Mouse (Mus musculus) neural tube, embryonic 13.5 days (tissue): Measurements from ENCODE around the gene Notum. TPM values are rescaled to one million over a fixed set of nuclear protein-coding genes. Genes with fewer than 3 reads are reported as not detected.

Experiments
- ATAC-seq: fragments of 200-750 bp; cut with Nextera tagmentation; 2 replicates; pipeline ENCODE4 v1.8.0; 2017; ENCODE audit warnings: low read depth, mild to moderate bottlenecking, moderate TSS enrichment, moderate library complexity
- H3K27ac ChIP-seq: fragments of 300-500 bp; sonication (generic); replicated peaks from 2 replicates; pipeline ENCODE4 v1.5.1; 2015; ENCODE audit warnings: moderate library complexity, mild to moderate bottlenecking, inconsistent platforms
- H3K27me3 ChIP-seq: fragments of 300-500 bp; sonication (generic); 2 replicates; pipeline ENCODE4 v1.6.1; 2015; ENCODE audit warnings: mild to moderate bottlenecking, inconsistent platforms
- H3K36me3 ChIP-seq: fragments of 300-500 bp; sonication (generic); 2 replicates; pipeline ENCODE4 v1.6.1; 2015; ENCODE audit warnings: mild to moderate bottlenecking, inconsistent platforms
- H3K4me1 ChIP-seq: fragments of 300-500 bp; sonication (generic); replicated peaks from 2 replicates; pipeline ENCODE4 v1.6.1; 2015; ENCODE audit warnings: inconsistent platforms
- H3K4me2 ChIP-seq: fragments of 300-500 bp; sonication (generic); 2 replicates; pipeline ENCODE4 v1.6.1; 2015; ENCODE audit warnings: inconsistent platforms, mild to moderate bottlenecking, moderate library complexity
- H3K4me3 ChIP-seq: fragments of 300-500 bp; sonication (generic); 2 replicates; pipeline ENCODE4 v1.5.1; 2015; ENCODE audit warnings: mild to moderate bottlenecking, inconsistent platforms
- H3K9ac ChIP-seq: fragments of 300-500 bp; sonication (generic); 2 replicates; pipeline ENCODE4 v1.6.1; 2015; ENCODE audit warnings: moderate library complexity, mild to moderate bottlenecking, inconsistent platforms
- H3K9me3 ChIP-seq: fragments of 300-500 bp; sonication (generic); 2 replicates; pipeline ENCODE4 v1.6.1; 2016; ENCODE audit warnings: inconsistent platforms
- WGBS: fragments of 180-500 bp; shearing (Covaris S2); methylation state at CpG from one replicate; pipeline ENCODE4 v1.1.7; 2015; 5-methylcytosine and 5-hydroxymethylcytosine counted together
- polyA plus RNA-seq: library from polyadenylated mRNA; unstranded; fragments of >200 nt; fragmentation: Nextera tagmentation; extraction: Ambion mirVana; gene quantifications from 2 replicates; pipeline ENCODE4 v1.2.1, GENCODE M21; 2015

Notum gene
- polyA plus RNA-seq, 1 experiment from 2014 or later, result 2.7 TPM

DNA sequence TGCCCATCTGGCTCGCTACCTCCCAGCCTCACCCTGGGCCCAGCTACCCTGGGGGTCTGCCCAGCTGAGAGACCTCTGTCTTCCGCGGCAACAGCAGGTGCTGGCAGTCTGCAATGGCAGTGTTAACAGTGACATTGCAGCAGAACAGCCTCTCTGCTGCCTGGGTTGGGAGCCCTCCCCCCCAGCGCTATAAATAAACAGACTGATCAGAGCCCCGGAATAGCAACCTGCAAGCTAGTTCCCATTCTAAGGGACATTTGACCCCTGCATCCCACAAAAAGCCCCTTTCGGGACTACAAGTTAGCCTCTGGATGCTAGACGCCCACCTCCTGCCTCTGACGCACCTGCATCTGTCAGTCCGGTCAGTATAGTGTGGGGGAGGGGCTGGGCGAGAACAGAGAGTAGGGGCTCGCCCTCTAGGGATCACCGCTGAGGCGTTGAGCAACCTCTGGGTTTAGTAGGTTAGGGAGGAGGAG lies 12.9 kb downstream of the Notum start, which contains the start of gene Myadml2:
Gene Myadml2, minus strand, starts transcription at position 158 of the 476 bp plus-strand sequence.
- peak within 1 kb of the TSS; percentile 22 for H3K4me3 ChIP-seq
- WGBS, result 5% methylated on average over 13 of the region's 13 CpGs
- H3K4me2 ChIP-seq, result peak within 1 kb of the TSS; percentile 53
- no peaks in the 10 kb centered on the region for H3K36me3 ChIP-seq
- ATAC-seq, result no peak
- peaks cover 17% of the 10 kb centered on the region for H3K4me1 ChIP-seq
- H3K27me3 ChIP-seq, result no peaks in the 10 kb centered on the region
- peak within 1 kb of the TSS; percentile 65 for H3K9ac ChIP-seq
- no peaks in the 10 kb centered on the region for H3K9me3 ChIP-seq
- no peak within 1 kb of the TSS for H3K27ac ChIP-seq

DNA sequence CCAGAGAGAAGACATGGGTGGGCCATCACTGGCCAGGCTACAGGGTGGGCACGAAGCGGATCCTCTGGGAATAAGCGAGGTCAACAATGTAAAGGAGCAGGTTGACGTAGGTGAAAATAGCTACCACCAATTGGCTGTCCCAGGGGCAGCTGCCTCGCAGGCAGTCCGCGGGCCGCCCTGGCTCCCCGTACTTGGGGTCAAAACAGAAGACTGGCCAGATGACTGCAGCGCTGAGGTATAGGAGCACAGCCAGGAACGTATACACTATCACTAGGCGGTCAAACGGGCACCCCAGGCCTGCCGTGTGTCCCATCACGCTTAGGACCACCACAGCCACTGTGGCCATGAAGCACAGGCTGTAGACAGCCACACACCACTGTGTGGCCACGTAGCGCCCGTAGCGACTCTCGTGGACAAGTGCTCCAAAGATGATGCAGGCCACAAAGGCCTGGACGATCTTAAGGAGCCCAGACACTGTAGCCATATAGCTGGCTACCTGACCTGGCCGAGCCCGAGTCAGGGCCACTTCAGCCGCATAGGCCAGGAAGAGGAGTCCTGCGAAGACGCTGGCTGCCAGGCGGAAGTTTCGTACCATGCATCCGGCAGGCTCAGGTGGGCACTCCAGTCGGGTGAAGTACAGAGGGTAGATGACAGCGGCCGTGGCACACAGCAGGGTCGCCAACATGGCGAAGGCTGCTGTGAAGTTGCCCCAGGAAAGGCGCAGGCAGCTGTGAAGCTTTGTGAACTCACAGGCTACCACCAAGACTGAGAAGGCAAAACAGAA lies 13.7 kb downstream of the Notum start:
- Histone ChIP-seq H3K9me3 (no peaks in the 10 kb centered on the region), H3K27ac (no peak overlapping the region), H3K4me1 (peaks cover 25% of the 10 kb centered on the region), H3K4me3 (no peak overlapping the region), H3K36me3 (no peaks in the 10 kb centered on the region), H3K9ac (peak overlapping the region; percentile 65; the same call in 1 of the 2 replicates), H3K27me3 (0 out of 2 replicates have a peak, but pooled peaks cover 2% of the 10 kb centered on the region), H3K4me2 (peak overlapping the region; percentile 53; the same call in 1 of the 2 replicates)
- ATAC-seq, result no peak
- 85% methylated on average over 35 of the region's 35 CpGs for WGBS

DNA sequence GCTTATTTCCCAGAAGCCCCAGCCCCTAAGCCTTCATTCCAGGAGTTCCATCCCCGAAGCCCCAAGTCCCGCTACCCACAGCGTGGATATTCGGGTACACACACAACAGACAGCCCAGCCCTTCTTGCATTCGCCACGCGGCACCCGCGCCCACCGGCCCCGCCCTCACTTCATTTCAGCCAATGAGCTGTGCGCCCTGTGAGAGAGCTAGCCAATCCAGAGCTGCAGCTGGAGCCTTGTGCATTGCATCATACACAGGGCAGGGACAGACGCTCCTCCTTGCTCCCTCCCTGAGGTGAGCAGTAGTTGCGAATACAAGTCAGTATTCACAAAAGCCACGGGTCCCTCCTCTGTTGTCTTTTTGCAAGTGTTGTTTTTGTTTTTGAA lies 17.4 kb downstream of the Notum start, which contains the start of gene Pycr1:
Gene Pycr1, minus strand, starts transcription at position 169 of the 387 bp plus-strand sequence.
- peak within 1 kb of the TSS; percentile 78 for H3K9ac ChIP-seq
- 0% methylated on average over 15 of the region's 15 CpGs for WGBS
- H3K27ac ChIP-seq, result peak within 1 kb of the TSS; percentile 34; the same call in 1 of the 2 replicates
- ATAC-seq, result peak; percentile 99
- peaks cover 27% of the 10 kb centered on the region for H3K4me1 ChIP-seq
- H3K27me3 ChIP-seq, result 0 out of 2 replicates have a peak, but pooled peaks cover 4% of the 10 kb centered on the region
- H3K9me3 ChIP-seq, result no peaks in the 10 kb centered on the region
- no peaks in the 10 kb centered on the region for H3K36me3 ChIP-seq
- peak within 1 kb of the TSS; percentile 82 for H3K4me2 ChIP-seq
- H3K4me3 ChIP-seq, result peak within 1 kb of the TSS; percentile 49

- peaks cover 24% of the 10 kb centered on the region for H3K4me1 ChIP-seq
- H3K4me3 ChIP-seq, result peak overlapping the region; percentile 49
- no peaks in the 10 kb centered on the region for H3K9me3 ChIP-seq
- peak overlapping the region; percentile 78 for H3K9ac ChIP-seq
- 0 out of 2 replicates have a peak, but pooled peaks cover 4% of the 10 kb centered on the region for H3K27me3 ChIP-seq
- peak; percentile 64 for ATAC-seq
- no peaks in the 10 kb centered on the region for H3K36me3 ChIP-seq
- under 1% methylated on average over 18 of the region's 18 CpGs for WGBS
- peak overlapping the region; percentile 34; the same call in 1 of the 2 replicates for H3K27ac ChIP-seq
- peak overlapping the region; percentile 82 for H3K4me2 ChIP-seq
Measured at GRCm38 (mm10) chr11:120642939-120643600, 17.9 kb downstream of the Notum start.

- no peaks in the 10 kb centered on the region for H3K9me3 ChIP-seq
- H3K9ac ChIP-seq, result peak overlapping the region; percentile 78; the same call in 1 of the 2 replicates
- no peak overlapping the region for H3K27ac ChIP-seq
- 0 out of 2 replicates have a peak, but pooled peaks cover 4% of the 10 kb centered on the region for H3K27me3 ChIP-seq
- peak overlapping the region; percentile 82; the same call in 1 of the 2 replicates for H3K4me2 ChIP-seq
- H3K4me1 ChIP-seq, result peaks cover 17% of the 10 kb centered on the region
- no peaks in the 10 kb centered on the region for H3K36me3 ChIP-seq
- ATAC-seq, result no peak
- H3K4me3 ChIP-seq, result no peak overlapping the region
- WGBS, result 77% methylated on average over 8 of the region's 8 CpGs
Measured at GRCm38 (mm10) chr11:120641869-120642268, 19.1 kb downstream of the Notum start.

DNA sequence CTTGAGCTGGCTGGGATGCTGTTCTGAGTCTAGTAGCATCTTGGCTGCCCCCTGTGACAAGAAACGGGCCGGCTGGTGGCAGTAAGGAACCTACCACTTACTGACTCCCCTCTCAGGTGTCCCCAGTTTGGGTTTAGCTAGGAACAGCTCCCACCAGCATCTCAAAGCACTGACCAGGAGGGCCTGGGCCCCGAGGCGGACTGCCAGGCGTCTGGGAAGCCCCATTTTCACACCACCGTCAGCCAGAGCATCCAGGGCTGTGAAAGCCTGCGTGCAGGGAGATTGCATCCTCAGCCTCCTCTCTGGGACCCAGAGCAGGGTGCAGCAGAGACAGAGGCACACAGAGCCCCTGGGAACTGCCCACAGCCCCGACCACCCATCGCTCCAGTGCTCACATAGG lies 19.7 kb downstream of the Notum start:
- H3K27ac ChIP-seq, result no peak overlapping the region
- H3K4me3 ChIP-seq, result no peak overlapping the region
- H3K27me3 ChIP-seq, result 0 out of 2 replicates have a peak, but pooled peaks cover 4% of the 10 kb centered on the region
- 64% methylated on average over 9 of the region's 9 CpGs for WGBS
- no peaks in the 10 kb centered on the region for H3K9me3 ChIP-seq
- peak overlapping the region; percentile 34 for H3K9ac ChIP-seq
- H3K4me2 ChIP-seq, result no peak overlapping the region
- no peaks in the 10 kb centered on the region for H3K36me3 ChIP-seq
- no peak for ATAC-seq
- peaks cover 17% of the 10 kb centered on the region for H3K4me1 ChIP-seq

DNA sequence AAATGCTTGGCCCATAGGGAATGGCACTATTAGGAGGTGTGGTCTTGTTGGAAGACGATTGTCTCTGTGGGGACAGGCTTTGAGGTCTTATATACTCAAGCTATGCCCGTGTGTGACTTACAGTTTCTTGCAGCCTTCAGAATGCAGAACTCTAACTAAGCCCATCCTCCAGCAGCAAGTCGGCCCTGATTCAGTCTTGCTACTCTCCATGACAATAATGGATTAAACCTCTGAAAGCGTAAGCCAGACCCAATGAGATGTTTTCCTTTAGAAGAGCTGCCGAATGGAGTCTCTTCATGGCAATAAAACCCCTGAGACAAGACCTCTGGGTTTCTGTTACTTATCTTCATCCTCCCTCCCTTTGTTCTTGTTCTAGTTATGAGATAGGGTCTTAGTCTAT lies 26.2 kb downstream of the Notum start:
- no peaks in the 10 kb centered on the region for H3K9me3 ChIP-seq
- peaks cover 29% of the 10 kb centered on the region for H3K4me1 ChIP-seq
- no peak for ATAC-seq
- no peaks in the 10 kb centered on the region for H3K27me3 ChIP-seq
- no peaks in the 10 kb centered on the region for H3K36me3 ChIP-seq
- H3K4me2 ChIP-seq, result no peak overlapping the region
- H3K9ac ChIP-seq, result no peak overlapping the region
- no peak overlapping the region for H3K4me3 ChIP-seq
- no peak overlapping the region for H3K27ac ChIP-seq
- WGBS, result 83% methylated on average over 5 of the region's 5 CpGs

GRCm38 (mm10) chr11:120633520-120634343 lies 27.2 kb downstream of the Notum start, which contains the start of gene Mafg:
TSS of gene Mafg (minus strand) at chr11:120633600.
- H3K4me1 ChIP-seq, result peaks cover 35% of the 10 kb centered on the region
- no peaks in the 10 kb centered on the region for H3K9me3 ChIP-seq
- WGBS, result 10% methylated on average over 58 of the region's 58 CpGs
- peak within 1 kb of the TSS; percentile 95 for H3K4me2 ChIP-seq
- peaks cover 9% of the 10 kb centered on the region for H3K36me3 ChIP-seq
- H3K27me3 ChIP-seq, result no peaks in the 10 kb centered on the region
- peak within 1 kb of the TSS; percentile 88 for H3K27ac ChIP-seq
- peak within 1 kb of the TSS; percentile 92 for H3K4me3 ChIP-seq
- ATAC-seq, result peak; percentile 90
- peak within 1 kb of the TSS; percentile 96 for H3K9ac ChIP-seq

DNA sequence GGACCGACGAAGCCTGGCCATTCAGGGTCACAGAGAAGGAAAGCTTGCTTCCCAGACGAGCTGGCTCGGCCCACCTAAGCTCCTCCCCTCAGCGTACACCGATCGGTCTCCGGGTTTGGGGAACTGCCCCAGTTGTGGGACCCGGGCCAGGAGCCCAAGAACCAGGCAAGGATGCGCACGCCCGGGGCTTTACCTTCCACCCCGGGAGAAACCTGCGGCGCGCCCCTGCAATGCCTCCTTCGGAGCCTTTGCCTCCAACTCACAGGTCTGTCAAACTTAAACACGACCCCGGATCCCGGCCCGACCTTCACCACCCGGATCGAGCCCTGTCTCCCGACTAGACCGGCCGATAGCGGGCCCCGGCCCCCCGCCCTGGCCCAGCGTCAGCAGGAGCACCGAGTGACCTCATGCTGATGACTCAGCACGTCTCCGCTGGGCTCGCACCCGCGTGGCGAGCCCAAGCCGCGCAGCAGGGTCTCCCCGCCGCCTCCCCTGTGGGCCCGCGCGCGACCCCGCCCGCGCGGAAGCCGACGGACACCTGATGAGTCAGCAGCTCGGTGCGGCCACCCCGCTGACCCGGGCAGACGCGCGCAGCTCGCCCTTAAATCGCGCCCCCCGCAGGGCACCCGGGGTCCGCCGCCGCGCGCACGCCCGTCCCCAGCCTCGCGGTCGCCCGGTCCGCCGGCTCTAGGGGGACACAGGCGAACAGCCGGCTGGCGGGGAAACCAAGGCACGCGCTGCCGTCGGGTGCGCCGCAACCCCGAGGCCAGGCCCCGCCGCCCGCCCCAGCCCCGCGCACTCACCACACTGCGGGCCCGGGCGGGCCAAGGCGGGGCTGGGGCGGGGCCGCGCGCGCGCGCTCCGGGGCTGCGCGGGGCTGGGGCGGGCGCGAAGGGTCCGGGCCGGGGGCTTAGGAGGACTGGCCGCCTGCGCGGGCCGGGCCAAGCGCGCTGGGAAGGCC lies 28.1 kb downstream of the Notum start:
- Histone ChIP-seq H3K4me1 (peaks cover 35% of the 10 kb centered on the region), H3K9ac (peak overlapping the region; percentile 96), H3K4me2 (peak overlapping the region; percentile 95), H3K4me3 (peak overlapping the region; percentile 92), H3K27ac (peak overlapping the region; percentile 88), H3K27me3 (no peaks in the 10 kb centered on the region), H3K36me3 (peaks cover 15% of the 10 kb centered on the region), H3K9me3 (no peaks in the 10 kb centered on the region)
- peak; percentile 85 for ATAC-seq
- WGBS, result 1% methylated on average over 89 of the region's 116 CpGs

DNA sequence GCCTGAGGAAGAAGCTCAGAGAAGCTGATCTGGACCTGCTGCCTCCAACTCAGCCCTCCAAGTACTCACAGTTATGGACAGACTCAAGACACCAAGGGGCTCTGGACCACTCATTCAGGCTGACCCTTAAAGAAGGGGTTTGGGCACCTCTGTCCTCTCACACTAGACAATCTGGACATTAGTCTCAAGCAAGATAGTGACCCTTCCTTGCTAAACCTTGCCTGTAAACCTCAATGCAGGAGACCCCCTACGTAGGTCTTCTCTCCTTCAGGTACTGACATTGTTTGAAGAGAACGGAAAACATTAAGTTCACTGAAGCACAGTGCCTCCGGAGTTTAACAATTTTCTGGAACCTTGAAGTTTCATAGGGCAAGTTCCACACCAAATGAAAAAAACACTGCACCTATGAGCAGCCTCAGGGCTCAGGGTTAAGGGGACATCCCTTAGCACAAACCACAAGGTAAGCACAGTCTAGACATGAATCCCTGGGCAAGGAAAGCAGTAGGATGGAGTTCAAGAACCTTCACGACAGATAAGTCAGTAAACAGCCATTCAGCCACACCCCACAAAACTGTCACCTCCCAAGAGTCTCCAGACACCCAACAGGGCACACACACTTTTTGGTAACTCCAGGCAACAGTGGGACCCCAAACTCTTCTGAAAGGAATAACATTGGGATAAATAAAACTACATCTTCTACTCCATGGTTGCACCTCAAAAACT lies 29.1 kb downstream of the Notum start:
- H3K9ac ChIP-seq, result peak overlapping the region; percentile 96
- H3K27ac ChIP-seq, result peak overlapping the region; percentile 88
- peak overlapping the region; percentile 92 for H3K4me3 ChIP-seq
- ATAC-seq, result no peak
- H3K9me3 ChIP-seq, result no peaks in the 10 kb centered on the region
- H3K27me3 ChIP-seq, result no peaks in the 10 kb centered on the region
- H3K4me2 ChIP-seq, result peak overlapping the region; percentile 95
- H3K4me1 ChIP-seq, result peaks cover 35% of the 10 kb centered on the region
- WGBS, result 66% methylated on average over 4 of the region's 4 CpGs
- peaks cover 24% of the 10 kb centered on the region for H3K36me3 ChIP-seq
